Mouse (Mus musculus) liver, adult 2 months (tissue): ENCODE measurements around the gene Sprtn. TPM values are rescaled to one million over a fixed set of nuclear protein-coding genes. Genes with fewer than 3 reads are reported as not detected.

Source experiments
- DNase-seq: peaks from one replicate; pipeline ENCODE4 v3.0.0-alpha.2; 2011; ENCODE audit warnings: low read depth, low spot score; ENCODE audit errors: extremely low read depth
- H3K27ac ChIP-seq: fragments of 200-500 bp; replicated peaks from 2 replicates; pipeline ENCODE4 v1.5.1; 2012; ENCODE audit warnings: low read depth, mild to moderate bottlenecking, control low read depth, inconsistent platforms, low read length; ENCODE audit not compliant: insufficient read depth
- H3K27me3 ChIP-seq: fragments of 200-500 bp; 2 replicates; pipeline ENCODE4 v1.6.1; 2012; ENCODE audit warnings: mild to moderate bottlenecking, moderate library complexity, low read length, inconsistent platforms; ENCODE audit not compliant: control insufficient read depth, insufficient read depth
- H3K36me3 ChIP-seq: fragments of 200-500 bp; 2 replicates; pipeline ENCODE4 v1.6.1; 2012; ENCODE audit warnings: low read length, inconsistent platforms; ENCODE audit not compliant: control insufficient read depth, insufficient read depth
- H3K4me1 ChIP-seq: fragments of 200-500 bp; 2 replicates; pipeline ENCODE4 v1.6.1; 2011; ENCODE audit warnings: low read length; ENCODE audit not compliant: control insufficient read depth, insufficient read depth
- H3K4me3 ChIP-seq: fragments of 200-500 bp; 2 replicates; pipeline ENCODE4 v1.5.1; 2011; ENCODE audit warnings: low read depth, mild to moderate bottlenecking, control low read depth, low read length, moderate library complexity; ENCODE audit not compliant: insufficient read depth
- H3K79me2 ChIP-seq: fragments of 200-500 bp; 2 replicates; pipeline ENCODE4 v1.6.1; 2012; ENCODE audit warnings: inconsistent platforms, mild to moderate bottlenecking, low read length, moderate library complexity; ENCODE audit not compliant: control insufficient read depth, insufficient read depth
- H3K9ac ChIP-seq: fragments of 200-500 bp; 2 replicates; pipeline ENCODE4 v1.6.1; 2012; ENCODE audit warnings: low read depth, mild to moderate bottlenecking, control low read depth, inconsistent platforms, low read length
- CTCF ChIP-seq: fragments of 200-500 bp; IDR thresholded peaks from 2 replicates; pipeline ENCODE4 v1.5.1; 2011; ENCODE audit warnings: low read depth, low read length, control low read depth
- POLR2A ChIP-seq: fragments of 200-500 bp; IDR thresholded peaks from 2 replicates; pipeline ENCODE4 v1.6.1; 2011; ENCODE audit warnings: low read length, control low read depth; ENCODE audit not compliant: insufficient read depth; ENCODE audit errors: extremely low read depth
- WGBS: fragments of 180-500 bp; shearing (Covaris S2); methylation state at CpG from one replicate; pipeline ENCODE4 v1.1.7; 2018; 5-methylcytosine and 5-hydroxymethylcytosine counted together
- polyA plus RNA-seq: library from polyadenylated mRNA; depleted of rRNA; stranded (reverse); fragments of >200 nt; gene quantifications from 2 replicates; pipeline ENCODE4 v1.2.3, GENCODE M21; 2012
- total RNA-seq: library from RNA; depleted of rRNA; stranded (reverse); fragments of >200 nt; gene quantifications from 2 replicates; pipeline ENCODE4 v1.2.3, GENCODE M21; 2014

Sprtn gene
- total and polyA plus RNA-seq, 2 experiments: 4.8 to 6.3 TPM

- TF ChIP-seq POLR2A (no peak), CTCF (no peak)
- no peaks in the 10 kb centered on the region for H3K27me3 ChIP-seq
- 97% methylated on average over 7 of the region's 7 CpGs for WGBS
- H3K36me3 ChIP-seq: peaks cover 28% of the 10 kb centered on the region; the same call in 1 of the 2 replicates
- H3K79me2 ChIP-seq: peaks cover 21% of the 10 kb centered on the region
- DNase-seq: no peak
- no peak overlapping the region for H3K9ac ChIP-seq
- H3K4me1 ChIP-seq: no peaks in the 10 kb centered on the region
- H3K4me3 ChIP-seq: no peak overlapping the region
- no peak overlapping the region for H3K27ac ChIP-seq
These were observed 25.6 kb upstream of the Sprtn start for GRCm38 (mm10) chr8:124872081-124872480.

- TF ChIP-seq POLR2A (no peak), CTCF (no peak)
- Histone ChIP-seq H3K36me3 (peaks cover 31% of the 10 kb centered on the region; the same call in 1 of the 2 replicates), H3K27ac (no peak overlapping the region), H3K27me3 (no peaks in the 10 kb centered on the region), H3K4me3 (no peak overlapping the region), H3K9ac (no peak overlapping the region), H3K4me1 (no peaks in the 10 kb centered on the region), H3K79me2 (peaks cover 15% of the 10 kb centered on the region)
- no peak for DNase-seq
- 74% methylated on average over 5 of the region's 5 CpGs for WGBS
These were observed 25.0 kb upstream of the Sprtn start for GRCm38 (mm10) chr8:124872690-124873089.

- no peak overlapping the region for H3K9ac ChIP-seq
- no peak overlapping the region for H3K4me3 ChIP-seq
- H3K27ac ChIP-seq: no peak overlapping the region
- H3K4me1 ChIP-seq: no peaks in the 10 kb centered on the region
- DNase-seq: no peak
- 93% methylated on average over 5 of the region's 5 CpGs for WGBS
- H3K27me3 ChIP-seq: no peaks in the 10 kb centered on the region
- peaks cover 52% of the 10 kb centered on the region; the same call in 1 of the 2 replicates for H3K36me3 ChIP-seq
- peaks cover 3% of the 10 kb centered on the region; the same call in 1 of the 2 replicates for H3K79me2 ChIP-seq
- no peak for TF ChIP-seq CTCF
- no peak for TF ChIP-seq POLR2A
These were observed 19.5 kb upstream of the Sprtn start for GRCm38 (mm10) chr8:124878141-124878540.

- Histone ChIP-seq H3K4me1 (no peaks in the 10 kb centered on the region), H3K27ac (no peak overlapping the region), H3K27me3 (no peaks in the 10 kb centered on the region), H3K79me2 (peaks cover 2% of the 10 kb centered on the region; the same call in 1 of the 2 replicates), H3K4me3 (no peak overlapping the region), H3K36me3 (peaks cover 54% of the 10 kb centered on the region; the same call in 1 of the 2 replicates), H3K9ac (no peak overlapping the region)
- no peak for DNase-seq
- WGBS: 79% methylated on average over 10 of the region's 10 CpGs
- TF ChIP-seq POLR2A (no peak), CTCF (no peak)
These were observed 18.6 kb upstream of the Sprtn start for GRCm38 (mm10) chr8:124878946-124879526.

- H3K79me2 ChIP-seq: no peaks in the 10 kb centered on the region
- H3K36me3 ChIP-seq: peaks cover 34% of the 10 kb centered on the region
- no peak overlapping the region for H3K27ac ChIP-seq
- WGBS: 95% methylated on average over 5 of the region's 5 CpGs
- TF ChIP-seq CTCF: peak; percentile 19; the same call in 1 of the 2 replicates
- no peak for TF ChIP-seq POLR2A
- no peak overlapping the region for H3K9ac ChIP-seq
- DNase-seq: no peak
- H3K4me1 ChIP-seq: no peaks in the 10 kb centered on the region
- H3K27me3 ChIP-seq: no peaks in the 10 kb centered on the region
- H3K4me3 ChIP-seq: no peak overlapping the region
These were observed 9.3 kb upstream of the Sprtn start for GRCm38 (mm10) chr8:124888385-124888784.

- Histone ChIP-seq H3K79me2 (peaks cover 9% of the 10 kb centered on the region), H3K4me1 (peaks cover 6% of the 10 kb centered on the region; the same call in 1 of the 2 replicates), H3K36me3 (peaks cover 14% of the 10 kb centered on the region), H3K4me3 (no peak overlapping the region), H3K9ac (no peak overlapping the region), H3K27me3 (no peaks in the 10 kb centered on the region), H3K27ac (no peak overlapping the region)
- WGBS: 85% methylated on average over 3 of the region's 3 CpGs
- no peak for DNase-seq
- TF ChIP-seq POLR2A (no peak), CTCF (no peak)
These were observed 5.1 kb upstream of the Sprtn start for GRCm38 (mm10) chr8:124892596-124892995.
